9 mouse cellular contexts compared by ENCODE assay signal in genomic region chr14:120295355-120296220, GRCm38 (mm10). TPM values are rescaled to one million over a fixed set of nuclear protein-coding genes. Genes with fewer than 3 reads are reported as not detected.
DNase-seq lines count a peak whose midpoint lies in the region; ATAC-seq lines count a peak whose summit lies in the region.
"Had no signal": no experiment of that assay in that cellular context is flagged by ENCODE, and none has a peak within 500 bp of the region (broad histone marks: within the 10 kb centered on the region; RNA-seq: fewer than 3 reads in every experiment).

No protein-coding gene starts in this region.

- no peak overlapping the region for H3K27ac ChIP-seq in hindbrain, embryonic 15.5 days (replicated peaks)
- no peak overlapping the region for H3K27ac ChIP-seq in hindbrain, embryonic 14.5 days
- H3K27ac ChIP-seq in embryonic facial prominence, embryonic 10.5 days (replicated peaks): peak overlapping the region; percentile 80
- H3K27ac ChIP-seq in liver, embryonic 11.5 days (ENCODE audit: low read depth, low read length): no peak overlapping the region

- peak; percentile 48; the same call in 1 of the 2 replicates for ATAC-seq in hindbrain, embryonic 15.5 days (ENCODE audit: low FRiP score, low read depth)
- no peak for ATAC-seq in hindbrain, embryonic 14.5 days (ENCODE audit: low FRiP score)
- no peak for ATAC-seq in inflammation-experienced regulatory T-cells, adult 6 months
- no peak for ATAC-seq in liver, embryonic 11.5 days (replicated peaks; ENCODE audit: low FRiP score)

- no peak overlapping the region for H3K4me2 ChIP-seq in hindbrain, embryonic 15.5 days
- H3K4me2 ChIP-seq in hindbrain, embryonic 14.5 days (replicated peaks): no peak overlapping the region
- no peak overlapping the region for H3K4me2 ChIP-seq in liver, embryonic 11.5 days

- no peak for DNase-seq in hindbrain, embryonic 14.5 days (ENCODE audit: low spot score)
- peak; percentile 83 for DNase-seq in adipocyte (ENCODE audit: low spot score)
- DNase-seq in embryonic facial prominence, embryonic 10.5 days (ENCODE audit: low spot score): no peak
- peak; percentile 53 to 56 for DNase-seq in kidney, postnatal 36 days
- no peak for DNase-seq in liver, embryonic 11.5 days (ENCODE audit: low spot score)
- no peak for DNase-seq in right cerebral cortex, postnatal 36 days (ENCODE audit: low spot score in 2 of 2)

- H3K27me3 ChIP-seq in hindbrain, embryonic 15.5 days: no peaks in the 10 kb centered on the region
- H3K27me3 ChIP-seq in hindbrain, embryonic 14.5 days (ENCODE audit: control insufficient read depth, insufficient read depth, low read length): no peaks in the 10 kb centered on the region
- H3K27me3 ChIP-seq in embryonic facial prominence, embryonic 10.5 days (replicated peaks; ENCODE audit: low read depth, poor library complexity, severe bottlenecking): no peaks in the 10 kb centered on the region
- H3K27me3 ChIP-seq in liver, embryonic 11.5 days (replicated peaks; ENCODE audit: control insufficient read depth, insufficient read depth, low read length): no peaks in the 10 kb centered on the region
- H3K27me3 ChIP-seq: Patski had no signal

- H3K36me3 ChIP-seq in hindbrain, embryonic 15.5 days: no peaks in the 10 kb centered on the region
- H3K36me3 ChIP-seq in hindbrain, embryonic 14.5 days (replicated peaks; ENCODE audit: control insufficient read depth, insufficient read depth): no peaks in the 10 kb centered on the region
- peaks cover 15% of the 10 kb centered on the region for H3K36me3 ChIP-seq in embryonic facial prominence, embryonic 10.5 days (replicated peaks)
- no peaks in the 10 kb centered on the region for H3K36me3 ChIP-seq in liver, embryonic 11.5 days (ENCODE audit: control insufficient read depth, insufficient read depth, low read length)

- peaks cover 19% of the 10 kb centered on the region for H3K4me1 ChIP-seq in hindbrain, embryonic 15.5 days (replicated peaks)
- H3K4me1 ChIP-seq in hindbrain, embryonic 14.5 days (replicated peaks; ENCODE audit: control insufficient read depth, insufficient read depth, low read length): peaks cover 23% of the 10 kb centered on the region
- H3K4me1 ChIP-seq in embryonic facial prominence, embryonic 10.5 days: peaks cover 81% of the 10 kb centered on the region
- H3K4me1 ChIP-seq in liver, embryonic 11.5 days (replicated peaks; ENCODE audit: control insufficient read depth, insufficient read depth, low read length): peaks cover 22% of the 10 kb centered on the region

- no peaks in the 10 kb centered on the region for H3K9me3 ChIP-seq in hindbrain, embryonic 15.5 days
- no peaks in the 10 kb centered on the region for H3K9me3 ChIP-seq in hindbrain, embryonic 14.5 days (ENCODE audit: control insufficient read depth, low read length)
- no peaks in the 10 kb centered on the region for H3K9me3 ChIP-seq in embryonic facial prominence, embryonic 10.5 days
- H3K9me3 ChIP-seq in liver, embryonic 11.5 days (ENCODE audit: control insufficient read depth, low read length): no peaks in the 10 kb centered on the region

- H3K4me3 ChIP-seq in hindbrain, embryonic 15.5 days: no peak overlapping the region
- H3K4me3 ChIP-seq in hindbrain, embryonic 14.5 days (replicated peaks; ENCODE audit: low read length): no peak overlapping the region
- no peak overlapping the region for H3K4me3 ChIP-seq in embryonic facial prominence, embryonic 10.5 days
- no peak overlapping the region for H3K4me3 ChIP-seq in liver, embryonic 11.5 days (ENCODE audit: low read depth, low read length)

- 82% methylated on average over 13 of the region's 13 CpGs for WGBS in hindbrain, embryonic 15.5 days
- 79% methylated on average over 13 of the region's 13 CpGs for WGBS in hindbrain, embryonic 14.5 days
- 81% methylated on average over 13 of the region's 13 CpGs for WGBS in embryonic facial prominence, embryonic 10.5 days
- 80% methylated on average over 13 of the region's 13 CpGs for WGBS in liver, embryonic 11.5 days

- H3K9ac ChIP-seq in hindbrain, embryonic 15.5 days: no peak overlapping the region
- H3K9ac ChIP-seq in hindbrain, embryonic 14.5 days: no peak overlapping the region
- no peak overlapping the region for H3K9ac ChIP-seq in liver, embryonic 11.5 days (ENCODE audit: low read depth, low read length)

RNA-seq across cellular contexts. Expression of gene Mbnl2, which starts 20.1 kb away (rescaled TPM):
- 25.5 and 26.4 TPM in 2 replicates for polyA plus RNA-seq in hindbrain, embryonic 15.5 days (2015; fragmentation: Nextera tagmentation; extraction: Ambion mirVana)
- 24.4 and 29.7 TPM in 2 replicates for polyA plus RNA-seq in hindbrain, embryonic 14.5 days (2014; fragmentation: Nextera tagmentation; extraction: Ambion mirVana)
- 42.8 and 54.1 TPM in 2 replicates for polyA plus RNA-seq in embryonic facial prominence, embryonic 10.5 days (2016; fragmentation: Nextera tagmentation; extraction: Ambion mirVana)
- polyA plus RNA-seq in inflammation-experienced regulatory T-cells, adult 6 months (2017; shearing (Covaris generic)): 10 to 100 TPM; 42.4 to 57.5 (median 51.7) TPM
- 38.2 and 40.0 TPM in 2 replicates for polyA plus RNA-seq in liver, embryonic 11.5 days (2014; fragmentation: Nextera tagmentation; extraction: Ambion mirVana)

Comparison
In these comparisons a context has a peak if more than half of its experiments do, and no peak if none do; other contexts are left out.
1. DNase-seq: peak in adipocyte (single experiment) and kidney, postnatal 36 days (2 of 2); none in hindbrain, embryonic 14.5 days (single experiment), embryonic facial prominence, embryonic 10.5 days (single experiment), liver, embryonic 11.5 days (single experiment) and right cerebral cortex, postnatal 36 days (0 of 2).